Mouse (Mus musculus): ENCODE measurements around the gene Olfr584. TPM values are rescaled to one million over a fixed set of nuclear protein-coding genes. Genes with fewer than 3 reads are reported as not detected.

Gene Olfr584
- not detected for total RNA-seq (2022)

DNA sequence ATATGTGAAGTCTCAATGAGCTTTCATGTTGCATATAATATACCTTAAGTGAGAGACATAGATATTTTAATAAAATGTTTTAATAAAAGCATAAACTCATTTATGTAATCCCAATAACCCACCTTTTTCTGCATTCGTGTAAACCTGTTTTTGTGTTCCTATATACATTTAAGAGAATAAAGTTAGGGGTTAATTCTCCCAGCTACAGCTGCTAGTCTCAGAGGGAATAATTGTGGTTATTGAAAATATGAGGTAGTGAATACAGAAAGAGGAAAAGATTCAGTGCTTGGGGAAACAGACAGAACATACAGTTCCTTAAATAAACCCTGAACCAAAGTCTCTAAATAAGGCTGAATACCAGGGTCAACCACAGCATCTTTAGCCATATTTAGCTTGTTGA lies at the start of gene Olfr584:
Olfr584 (plus strand) TSS at position 301 of the 400 bp plus-strand sequence.
- DNase-seq, result no peak

DNA sequence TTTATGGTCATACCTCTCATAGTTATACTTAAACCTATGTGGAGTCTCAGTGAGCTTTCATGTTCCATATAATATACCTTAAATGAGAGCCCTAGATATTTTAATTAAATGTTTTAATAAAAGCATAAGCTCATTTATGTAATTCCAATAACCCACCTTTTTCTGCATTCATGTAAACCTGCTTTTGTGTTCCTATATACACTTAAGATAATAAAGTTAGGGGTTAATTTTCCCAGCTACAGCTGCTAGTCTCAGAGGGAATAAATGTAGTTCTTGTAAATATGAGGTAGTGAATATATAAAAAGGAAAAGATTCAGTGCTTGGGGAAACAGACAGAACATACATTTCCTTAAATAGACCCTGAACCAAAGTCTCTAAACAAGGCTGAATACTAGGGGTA lies 44.0 kb upstream of the Olfr584 start, which contains the start of gene Olfr582:
Olfr582 (plus strand) TSS at position 301 of the 400 bp plus-strand sequence.
- DNase-seq, result no peak

DNA sequence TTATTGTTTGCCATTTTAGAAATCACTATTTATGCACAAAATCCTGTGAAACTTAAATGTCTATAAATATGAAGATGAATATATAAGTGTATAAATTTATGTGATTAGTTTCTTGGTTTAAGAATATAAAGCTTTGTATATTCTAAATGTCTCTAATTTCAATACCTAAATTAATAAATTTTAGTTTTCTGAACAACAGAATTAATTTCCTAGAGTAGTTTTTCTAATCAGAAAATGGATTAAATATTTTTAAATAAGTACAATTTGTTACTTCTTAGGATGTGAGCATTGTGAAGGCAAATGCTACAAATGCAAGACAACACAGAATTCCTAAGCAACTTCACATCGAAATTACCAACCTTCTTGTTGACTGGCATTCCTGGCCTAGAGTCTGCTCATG lies 30.7 kb upstream of the Olfr584 start, which contains the start of gene Olfr583:
Olfr583 (plus strand) TSS at position 301 of the 400 bp plus-strand sequence.
- DNase-seq, result no peak

DNA sequence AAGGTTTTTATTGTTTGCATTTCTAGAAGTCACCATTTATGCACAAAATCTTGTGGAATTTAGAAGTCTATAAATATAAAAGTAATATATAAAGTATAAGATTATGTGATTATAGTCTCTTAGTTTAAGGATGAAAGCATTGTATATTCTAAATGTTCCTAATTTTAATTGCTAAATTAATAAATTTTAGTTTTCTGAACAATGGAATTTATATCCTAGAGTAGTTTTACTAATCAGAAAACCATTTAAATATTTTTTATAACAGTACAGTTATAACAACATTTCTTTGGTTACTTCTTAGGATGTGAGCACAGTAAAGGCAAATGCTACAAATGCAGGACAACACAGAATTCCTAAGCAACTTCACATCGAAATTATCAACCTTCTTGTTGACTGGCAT lies 15.7 kb downstream of the Olfr584 start, which contains the start of gene Olfr585:
Olfr585 (plus strand) TSS at position 301 of the 400 bp plus-strand sequence.
- no peak for DNase-seq

DNA sequence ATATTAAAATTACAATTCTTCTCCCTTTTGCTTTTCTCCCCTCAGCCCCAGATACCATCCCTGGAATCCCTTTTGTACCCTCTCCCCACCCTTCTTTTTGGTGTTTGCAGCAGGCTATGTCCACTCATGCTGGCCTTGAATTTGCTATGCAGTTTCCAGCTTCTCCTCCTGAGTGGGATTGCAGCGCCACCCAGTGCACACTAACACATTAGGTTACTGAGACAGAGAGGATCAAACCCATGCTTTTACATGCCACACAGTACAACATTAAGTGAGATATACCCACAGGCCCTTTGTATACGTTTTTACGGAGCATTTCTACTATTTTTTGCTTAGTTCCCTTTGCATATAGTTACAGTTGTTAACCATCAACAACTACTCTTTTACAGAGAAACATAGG lies 37.7 kb downstream of the Olfr584 start:
- DNase-seq, result no peak

DNA sequence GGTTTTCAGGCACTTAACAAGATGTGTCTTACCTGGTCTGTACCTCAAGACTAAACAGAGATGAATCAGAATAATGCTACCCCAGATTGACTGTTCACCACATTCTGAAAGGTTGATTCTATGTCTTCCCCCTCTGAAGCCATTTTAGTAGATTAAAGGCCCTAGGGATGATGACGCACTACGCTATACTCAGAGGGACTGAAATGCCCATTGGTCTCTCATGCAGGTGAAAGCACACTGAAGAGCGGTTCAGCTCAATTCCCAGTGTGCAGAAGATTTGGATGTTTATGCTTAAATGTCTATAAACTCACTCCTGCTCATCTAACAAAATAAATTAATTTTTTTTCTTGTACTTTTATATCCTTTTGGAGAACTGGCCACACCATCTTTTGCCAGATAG lies 43.9 kb downstream of the Olfr584 start, which contains the start of gene Olfr586:
Olfr586 (minus strand) TSS at position 101 of the 400 bp plus-strand sequence.
- no peak for DNase-seq

Other genes with a start within 250 kb of the Olfr584 start
- gene Olfr566, start 223.1 kb upstream of the Olfr584 start, total RNA-seq (2022), result not detected
- not detected for gene Olfr568, start 204.8 kb upstream of the Olfr584 start, total RNA-seq (2022)
- not detected for gene Olfr569, start 191.0 kb upstream of the Olfr584 start, total RNA-seq (2022)
- gene Olfr570, start 187.3 kb upstream of the Olfr584 start, total RNA-seq (2022), result not detected
- gene Olfr571, start 164.3 kb upstream of the Olfr584 start, total RNA-seq (2022), result under 1 TPM in 1 of 4 experiments, not detected in 3; 0.05 TPM
- gene Olfr572, start 157.5 kb upstream of the Olfr584 start, total RNA-seq (2022), result not detected
- not detected for gene Olfr573-ps1, start 139.3 kb upstream of the Olfr584 start, total RNA-seq (2022)
- 1 to 10 TPM in 2 of 4 experiments, under 1 TPM in 1, not detected in 1; 0.45 to 1.4 (median 1.0) TPM for gene Olfr574, start 133.4 kb upstream of the Olfr584 start, total RNA-seq (2022)
- gene Olfr575, start 123.1 kb upstream of the Olfr584 start, total RNA-seq (2022), result not detected
- gene Olfr576, start 119.2 kb upstream of the Olfr584 start, total RNA-seq (2022), result not detected
- gene Olfr577, start 105.9 kb upstream of the Olfr584 start, total RNA-seq (2022), result not detected
- gene Olfr578, start 92.6 kb upstream of the Olfr584 start, total RNA-seq (2022), result not detected
- gene Olfr582, start 43.9 kb upstream of the Olfr584 start, total RNA-seq (2022), result not detected
- gene Olfr583, start 30.6 kb upstream of the Olfr584 start, total RNA-seq (2022), result not detected
- not detected for gene Olfr585, start 15.8 kb downstream of the Olfr584 start, total RNA-seq (2022)
- gene Olfr586, start 43.8 kb downstream of the Olfr584 start, total RNA-seq (2022), result not detected
- not detected for gene Olfr588-ps1, start 59.0 kb downstream of the Olfr584 start, total RNA-seq (2022)
- not detected for gene Olfr589, start 74.5 kb downstream of the Olfr584 start, total RNA-seq (2022)
- gene Olfr591, start 96.5 kb downstream of the Olfr584 start, total RNA-seq (2022), result not detected
- gene Olfr592, start 102.9 kb downstream of the Olfr584 start, total RNA-seq (2022), result not detected
- not detected for gene Olfr593, start 130.0 kb downstream of the Olfr584 start, total RNA-seq (2022)
- not detected for gene Olfr594, start 135.1 kb downstream of the Olfr584 start, total RNA-seq (2022)
- gene Usp17ld, start 170.6 kb downstream of the Olfr584 start, total RNA-seq (2022), result not detected
- not detected for gene Olfr596, start 223.8 kb downstream of the Olfr584 start, total RNA-seq (2022)
- gene Olfr597, start 234.4 kb downstream of the Olfr584 start, total RNA-seq (2022), result not detected
- gene Olfr598, start 241.7 kb downstream of the Olfr584 start, total RNA-seq (2022), result not detected